Mouse (Mus musculus) megakaryocyte progenitor cell, adult 5-6 weeks (primary cell): ENCODE measurements at regions not wholly inside any gene's neighbourhood (a gene's known extent, or its start where the extent isn't known, plus 50 kb on each side); places are given as distances from the start of the nearest gene placed in this dataset.

ENCODE experiments used
- ATAC-seq: replicated peaks from 2 replicates; pipeline ENCODE4 v1.8.0; 2016; ENCODE audit warnings: mild to moderate bottlenecking, moderate TSS enrichment, inconsistent platforms; ENCODE audit not compliant: poor library complexity

- ATAC-seq, result peak; percentile 61
Observed at GRCm38 (mm10) chr13:107837206-107837952, 206.9 kb upstream of the Smim15 start.

- no peak for ATAC-seq
Observed at GRCm38 (mm10) chr13:107835756-107836385, 208.4 kb upstream of the Smim15 start.

- no peak for ATAC-seq
Observed at GRCm38 (mm10) chr13:107831997-107832396, 212.2 kb upstream of the Smim15 start.

GRCm38 (mm10) chr13:107831221-107831681, 213.0 kb upstream of the Smim15 start:
- peak; percentile 95 for ATAC-seq

- ATAC-seq, result no peak
Observed at GRCm38 (mm10) chr13:107830281-107830680, 214.0 kb upstream of the Smim15 start.

- no peak for ATAC-seq
Observed at GRCm38 (mm10) chr13:107829861-107830260, 214.4 kb upstream of the Smim15 start.

GRCm38 (mm10) chr13:107825636-107826035, 218.6 kb upstream of the Smim15 start:
- ATAC-seq, result no peak

GRCm38 (mm10) chr13:107823342-107823741, 220.9 kb upstream of the Smim15 start:
- no peak for ATAC-seq

- ATAC-seq, result no peak
Observed at GRCm38 (mm10) chr13:107822198-107822597, 222.0 kb upstream of the Smim15 start.

GRCm38 (mm10) chr13:107813562-107814161, 230.6 kb upstream of the Smim15 start:
- no peak for ATAC-seq

- ATAC-seq, result no peak
Observed at GRCm38 (mm10) chr13:107812014-107812413, 232.2 kb upstream of the Smim15 start.

- no peak for ATAC-seq
Observed at GRCm38 (mm10) chr13:107810802-107811192, 233.4 kb upstream of the Smim15 start.

- ATAC-seq, result peak; percentile 97
Observed at GRCm38 (mm10) chr13:107810060-107810801, 234.0 kb upstream of the Smim15 start.

- no peak for ATAC-seq
Observed at GRCm38 (mm10) chr13:107808961-107809360, 235.3 kb upstream of the Smim15 start.

GRCm38 (mm10) chr13:107804418-107804817, 239.8 kb upstream of the Smim15 start:
- peak; percentile 39; the same call in 1 of the 2 replicates for ATAC-seq

- ATAC-seq, result no peak
Observed at GRCm38 (mm10) chr13:107799199-107799945, 244.9 kb upstream of the Smim15 start.

GRCm38 (mm10) chr13:107798144-107798543, 246.1 kb upstream of the Smim15 start:
- ATAC-seq, result no peak; the same call in 1 of the 2 replicates

- no peak for ATAC-seq
Observed at GRCm38 (mm10) chr13:107795516-107795915, 248.7 kb upstream of the Smim15 start.

- ATAC-seq, result no peak
Observed at GRCm38 (mm10) chr13:107791770-107792169, 252.5 kb upstream of the Smim15 start.

- ATAC-seq, result no peak
Observed at GRCm38 (mm10) chr13:107784971-107785370, 259.3 kb upstream of the Smim15 start.
